Mouse (Mus musculus) midbrain, embryonic 10.5 days (tissue): Measurements from ENCODE around the gene Traf3ip1. TPM values are rescaled to one million over a fixed set of nuclear protein-coding genes. Genes with fewer than 3 reads are reported as not detected.

Experiments
- DNase-seq: peaks from one replicate; pipeline ENCODE4 v3.0.0-alpha.2; 2017; ENCODE audit warnings: low spot score
- H3K27ac ChIP-seq: fragments of 300-500 bp; sonication (generic); replicated peaks from 2 replicates; pipeline ENCODE4 v1.5.1; 2016; ENCODE audit warnings: mild to moderate bottlenecking
- H3K27me3 ChIP-seq: fragments of 300-500 bp; sonication (generic); 2 replicates; pipeline ENCODE4 v1.6.1; 2016; ENCODE audit warnings: low read depth, mild to moderate bottlenecking; ENCODE audit not compliant: poor library complexity, severe bottlenecking
- H3K36me3 ChIP-seq: fragments of 300-500 bp; sonication (generic); 2 replicates; pipeline ENCODE4 v1.6.1; 2016; ENCODE audit warnings: mild to moderate bottlenecking, moderate library complexity
- H3K4me1 ChIP-seq: fragments of 300-500 bp; sonication (generic); 2 replicates; pipeline ENCODE4 v1.6.1; 2016
- H3K4me3 ChIP-seq: fragments of 300-500 bp; sonication (generic); 2 replicates; pipeline ENCODE4 v1.5.1; 2016; ENCODE audit warnings: mild to moderate bottlenecking, moderate library complexity
- H3K9me3 ChIP-seq: fragments of 300-500 bp; sonication (generic); replicated peaks from 2 replicates; pipeline ENCODE4 v1.6.1; 2016; ENCODE audit warnings: mild to moderate bottlenecking
- WGBS: fragments of 180-500 bp; shearing (Covaris S2); methylation state at CpG from one replicate; pipeline ENCODE4 v1.1.7; 2016; 5-methylcytosine and 5-hydroxymethylcytosine counted together
- polyA plus RNA-seq: library from polyadenylated mRNA; unstranded; fragments of >200 nt; fragmentation: Nextera tagmentation; extraction: Ambion mirVana; gene quantifications from 2 replicates; pipeline ENCODE4 v1.2.1, GENCODE M21; 2016

The Traf3ip1 gene
- polyA plus RNA-seq, 1 experiment from 2014 or later: 10.5 TPM

GRCm38 (mm10) chr1:91515642-91516041 lies 21.2 kb downstream of the Traf3ip1 start:
- no peak overlapping the region for H3K27ac ChIP-seq
- H3K9me3 ChIP-seq: no peaks in the 10 kb centered on the region
- no peaks in the 10 kb centered on the region for H3K27me3 ChIP-seq
- WGBS: 92% methylated on average over 6 of the region's 6 CpGs
- H3K36me3 ChIP-seq: peaks cover 73% of the 10 kb centered on the region
- no peak overlapping the region for H3K4me3 ChIP-seq
- no peaks in the 10 kb centered on the region for H3K4me1 ChIP-seq
- DNase-seq: no peak

- WGBS: 17% methylated on average over 10 of the region's 10 CpGs
- Histone ChIP-seq H3K4me1 (no peaks in the 10 kb centered on the region), H3K36me3 (peaks cover 77% of the 10 kb centered on the region), H3K27ac (no peak overlapping the region), H3K4me3 (no peak overlapping the region), H3K9me3 (no peaks in the 10 kb centered on the region), H3K27me3 (no peaks in the 10 kb centered on the region)
- DNase-seq: peak; percentile 59
These were observed 29.3 kb downstream of the Traf3ip1 start for GRCm38 (mm10) chr1:91523759-91524158.

GRCm38 (mm10) chr1:91525838-91526237 lies 31.4 kb downstream of the Traf3ip1 start:
- Histone ChIP-seq H3K9me3 (no peaks in the 10 kb centered on the region), H3K4me3 (no peak overlapping the region), H3K36me3 (peaks cover 74% of the 10 kb centered on the region), H3K27me3 (no peaks in the 10 kb centered on the region), H3K27ac (no peak overlapping the region), H3K4me1 (no peaks in the 10 kb centered on the region)
- WGBS: 88% methylated on average over 14 of the region's 14 CpGs
- no peak for DNase-seq

- H3K4me1 ChIP-seq: no peaks in the 10 kb centered on the region
- no peaks in the 10 kb centered on the region for H3K9me3 ChIP-seq
- DNase-seq: no peak
- H3K36me3 ChIP-seq: peaks cover 46% of the 10 kb centered on the region
- H3K4me3 ChIP-seq: no peak overlapping the region
- no peaks in the 10 kb centered on the region for H3K27me3 ChIP-seq
- WGBS: 88% methylated on average over 9 of the region's 9 CpGs
- no peak overlapping the region for H3K27ac ChIP-seq
These were observed 35.7 kb downstream of the Traf3ip1 start for GRCm38 (mm10) chr1:91530166-91530565.

GRCm38 (mm10) chr1:91532243-91532642 lies 37.8 kb downstream of the Traf3ip1 start:
- Histone ChIP-seq H3K27ac (no peak overlapping the region), H3K36me3 (peaks cover 26% of the 10 kb centered on the region), H3K4me1 (no peaks in the 10 kb centered on the region), H3K27me3 (peaks cover 17% of the 10 kb centered on the region), H3K4me3 (no peak overlapping the region), H3K9me3 (no peaks in the 10 kb centered on the region)
- 93% methylated on average over 4 of the region's 4 CpGs for WGBS
- DNase-seq: no peak

GRCm38 (mm10) chr1:91532892-91533291 lies 38.4 kb downstream of the Traf3ip1 start:
- 86% methylated on average over 5 of the region's 5 CpGs for WGBS
- Histone ChIP-seq H3K27ac (no peak overlapping the region; the same call in 1 of the 2 replicates), H3K27me3 (peaks cover 22% of the 10 kb centered on the region), H3K4me1 (0 out of 2 replicates have a peak, but pooled peaks cover 2% of the 10 kb centered on the region), H3K9me3 (no peaks in the 10 kb centered on the region), H3K36me3 (peaks cover 19% of the 10 kb centered on the region), H3K4me3 (no peak overlapping the region)
- no peak for DNase-seq

- H3K36me3 ChIP-seq: peaks cover 14% of the 10 kb centered on the region
- no peak overlapping the region for H3K4me3 ChIP-seq
- WGBS: 63% methylated on average over 2 of the region's 2 CpGs
- DNase-seq: no peak
- no peak overlapping the region for H3K27ac ChIP-seq
- peaks cover 7% of the 10 kb centered on the region; the same call in 1 of the 2 replicates for H3K4me1 ChIP-seq
- H3K9me3 ChIP-seq: no peaks in the 10 kb centered on the region
- H3K27me3 ChIP-seq: peaks cover 28% of the 10 kb centered on the region
These were observed 39.0 kb downstream of the Traf3ip1 start for GRCm38 (mm10) chr1:91533483-91533882.

GRCm38 (mm10) chr1:91533961-91534723 lies 39.7 kb downstream of the Traf3ip1 start:
- Histone ChIP-seq H3K9me3 (no peaks in the 10 kb centered on the region), H3K27ac (no peak overlapping the region), H3K4me1 (peaks cover 8% of the 10 kb centered on the region; the same call in 1 of the 2 replicates), H3K27me3 (peaks cover 35% of the 10 kb centered on the region), H3K36me3 (peaks cover 10% of the 10 kb centered on the region), H3K4me3 (no peak overlapping the region)
- DNase-seq: no peak
- WGBS: 77% methylated on average over 19 of the region's 19 CpGs

- Histone ChIP-seq H3K9me3 (no peaks in the 10 kb centered on the region), H3K27ac (no peak overlapping the region), H3K4me3 (no peak overlapping the region), H3K4me1 (peaks cover 34% of the 10 kb centered on the region), H3K27me3 (peaks cover 43% of the 10 kb centered on the region), H3K36me3 (no peaks in the 10 kb centered on the region)
- no peak for DNase-seq
- WGBS: 21% methylated on average over 16 of the region's 22 CpGs
These were observed 43.5 kb downstream of the Traf3ip1 start for GRCm38 (mm10) chr1:91537786-91538569.

- 44% methylated on average over 1 of the region's 1 CpGs for WGBS
- Histone ChIP-seq H3K4me1 (peaks cover 34% of the 10 kb centered on the region), H3K27me3 (peaks cover 43% of the 10 kb centered on the region), H3K27ac (no peak overlapping the region), H3K36me3 (no peaks in the 10 kb centered on the region), H3K4me3 (no peak overlapping the region), H3K9me3 (no peaks in the 10 kb centered on the region)
- DNase-seq: no peak
These were observed 44.1 kb downstream of the Traf3ip1 start for GRCm38 (mm10) chr1:91538570-91538929.

GRCm38 (mm10) chr1:91539246-91539645 lies 44.8 kb downstream of the Traf3ip1 start:
- H3K4me1 ChIP-seq: peaks cover 34% of the 10 kb centered on the region
- H3K27ac ChIP-seq: peak overlapping the region; percentile 81
- WGBS: 31% methylated on average over 6 of the region's 6 CpGs
- no peaks in the 10 kb centered on the region for H3K9me3 ChIP-seq
- peaks cover 43% of the 10 kb centered on the region for H3K27me3 ChIP-seq
- DNase-seq: no peak
- H3K4me3 ChIP-seq: peak overlapping the region; percentile 95
- no peaks in the 10 kb centered on the region; the same call in 1 of the 2 replicates for H3K36me3 ChIP-seq

GRCm38 (mm10) chr1:91539704-91540270 lies 45.3 kb downstream of the Traf3ip1 start:
- Histone ChIP-seq H3K36me3 (peaks cover 4% of the 10 kb centered on the region), H3K27me3 (peaks cover 43% of the 10 kb centered on the region), H3K4me3 (peak overlapping the region; percentile 95), H3K9me3 (no peaks in the 10 kb centered on the region), H3K27ac (peak overlapping the region; percentile 81), H3K4me1 (peaks cover 34% of the 10 kb centered on the region)
- WGBS: 3% methylated on average over 22 of the region's 22 CpGs
- DNase-seq: peak; percentile 47
